Comparison of ENCODE assay signal across 13 mouse cellular contexts in the genomic region with DNA sequence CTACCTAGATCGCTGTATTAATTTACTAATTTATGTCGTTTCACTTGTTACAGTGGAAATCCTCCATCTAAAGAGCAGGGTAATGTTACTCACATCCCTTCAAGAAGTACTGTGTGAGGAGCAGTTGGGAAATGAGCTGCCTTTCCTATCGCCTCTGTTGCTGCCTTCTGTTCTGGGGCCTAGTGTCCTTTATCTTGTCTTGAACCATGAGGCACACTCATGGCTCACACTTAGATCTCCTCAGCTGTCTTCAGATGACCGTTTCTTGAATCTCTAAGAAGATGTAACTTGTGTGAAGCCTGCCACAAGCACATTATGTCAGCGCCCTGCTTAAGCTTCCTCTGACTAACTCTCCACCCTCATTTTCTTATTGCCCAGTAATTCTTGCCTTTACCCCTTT.
DNase-seq lines count a peak whose midpoint lies in the region; ATAC-seq and TF ChIP-seq lines count a peak whose summit lies in the region.
"Had no signal": no experiment of that assay in that cellular context is flagged by ENCODE, and none has a peak within 500 bp of the region (broad histone marks: within the 10 kb centered on the region; RNA-seq: fewer than 3 reads in every experiment).

No protein-coding gene starts in this region.

- no peak for TF ChIP-seq EP300 in stomach, postnatal 0 days (optimal IDR thresholded peaks at IDR 0.05)

- no peaks in the 10 kb centered on the region for H3K27me3 ChIP-seq in heart, embryonic 14.5 days (ENCODE audit: control insufficient read depth, insufficient read depth, low read length)
- no peaks in the 10 kb centered on the region for H3K27me3 ChIP-seq in lung, embryonic 16.5 days (ENCODE audit: control insufficient read depth, insufficient read depth, low read depth, low read length)
- no peaks in the 10 kb centered on the region for H3K27me3 ChIP-seq in liver, embryonic 12.5 days (replicated peaks)
- H3K27me3 ChIP-seq in stomach, postnatal 0 days (ENCODE audit: control insufficient read depth, insufficient read depth, low read length) = no peaks in the 10 kb centered on the region
- H3K27me3 ChIP-seq: neural tube, embryonic 12.5 days had no signal

- H3K9me3 ChIP-seq in heart, embryonic 14.5 days (ENCODE audit: control insufficient read depth, low read length) = no peaks in the 10 kb centered on the region
- H3K9me3 ChIP-seq in lung, embryonic 16.5 days (ENCODE audit: control insufficient read depth, low read length) = no peaks in the 10 kb centered on the region
- H3K9me3 ChIP-seq in liver, embryonic 12.5 days (replicated peaks) = no peaks in the 10 kb centered on the region
- H3K9me3 ChIP-seq in stomach, postnatal 0 days (ENCODE audit: control insufficient read depth, low read length) = no peaks in the 10 kb centered on the region
- H3K9me3 ChIP-seq: forebrain, embryonic 10.5 days; G1E; neural tube, embryonic 12.5 days had no signal

- H3K4me2 ChIP-seq in heart, embryonic 14.5 days (ENCODE audit: low read length) = no peak overlapping the region
- no peak overlapping the region for H3K4me2 ChIP-seq in lung, embryonic 16.5 days (ENCODE audit: low read depth, low read length)
- peak overlapping the region; percentile 40 for H3K4me2 ChIP-seq in liver, embryonic 12.5 days
- H3K4me2 ChIP-seq in stomach, postnatal 0 days (replicated peaks; ENCODE audit: low read depth) = no peak overlapping the region
- H3K4me2 ChIP-seq: neural tube, embryonic 12.5 days had no signal

- DNase-seq in heart, adult 11 months = no peak
- no peak for DNase-seq in lung, adult 18-20 months
- no peak for DNase-seq in stomach, postnatal 0 days (ENCODE audit: low spot score)
- DNase-seq in frontal cortex, postnatal 25 days (ENCODE audit: low spot score in 2 of 2) = no peak
- DNase-seq: cerebellum, postnatal 14 days; right cerebral cortex, postnatal 4 days; thymus, postnatal 4 days had no signal

- peak overlapping the region; percentile 10 to 27 for H3K27ac ChIP-seq in heart, embryonic 14.5 days (replicated peaks in 1 of 2; ENCODE audit: control insufficient read depth in 1 of 2, insufficient read depth in 1 of 2, low read depth in 2 of 2, low read length in 2 of 2)
- peak overlapping the region; percentile 51 for H3K27ac ChIP-seq in lung, embryonic 16.5 days (ENCODE audit: low read length)
- H3K27ac ChIP-seq in liver, embryonic 12.5 days = peak overlapping the region; percentile 76
- H3K27ac ChIP-seq in stomach, postnatal 0 days (replicated peaks) = 0 out of 2 replicates have a peak overlapping the region, but pooled peaks have one; percentile 4
- H3K27ac ChIP-seq: neural tube, embryonic 12.5 days had no signal

- ATAC-seq in heart, embryonic 14.5 days (ENCODE audit: insufficient number of reproducible peaks, insufficient read depth, low FRiP score, low read depth) = no peak
- ATAC-seq in lung, embryonic 16.5 days (ENCODE audit: low read depth) = no peak
- peak; percentile 84 for ATAC-seq in liver, embryonic 12.5 days
- ATAC-seq in stomach, postnatal 0 days (ENCODE audit: low FRiP score, low TSS enrichment) = no peak

- H3K4me3 ChIP-seq in heart, embryonic 14.5 days (ENCODE audit: control insufficient read depth in 1 of 2, insufficient read depth in 1 of 2, low read depth in 1 of 2, low read length in 2 of 2) = no peak overlapping the region
- no peak overlapping the region for H3K4me3 ChIP-seq in lung, embryonic 16.5 days (ENCODE audit: low read length)
- H3K4me3 ChIP-seq in liver, embryonic 12.5 days = no peak overlapping the region
- no peak overlapping the region for H3K4me3 ChIP-seq in stomach, postnatal 0 days (ENCODE audit: low read depth, low read length)
- H3K4me3 ChIP-seq: forebrain, embryonic 10.5 days; neural tube, embryonic 12.5 days had no signal

- WGBS in heart, embryonic 14.5 days = 71% methylated on average over 5 of the region's 5 CpGs
- 77% methylated on average over 5 of the region's 5 CpGs for WGBS in lung, embryonic 16.5 days
- whole genome bisulfite sequencing in liver, embryonic 12.5 days (ENCODE audit: insufficient replicate concordance) = 39% methylated on average over 5 of the region's 5 CpGs
- 87% methylated on average over 5 of the region's 5 CpGs for WGBS in stomach, postnatal 0 days

- peaks cover 21 to 52% of the 10 kb centered on the region in 2 experiments for H3K4me1 ChIP-seq in heart, embryonic 14.5 days (ENCODE audit: control insufficient read depth in 2 of 2, insufficient read depth in 2 of 2, low read length in 2 of 2)
- peaks cover 24% of the 10 kb centered on the region for H3K4me1 ChIP-seq in lung, embryonic 16.5 days (replicated peaks; ENCODE audit: control insufficient read depth, insufficient read depth, low read length)
- peaks cover 68% of the 10 kb centered on the region for H3K4me1 ChIP-seq in liver, embryonic 12.5 days
- no peaks in the 10 kb centered on the region; the same call in 1 of the 2 replicates for H3K4me1 ChIP-seq in stomach, postnatal 0 days (replicated peaks; ENCODE audit: control insufficient read depth, insufficient read depth)

- H3K36me3 ChIP-seq in heart, embryonic 14.5 days (ENCODE audit: control insufficient read depth, insufficient read depth, low read length) = peaks cover 11% of the 10 kb centered on the region
- no peaks in the 10 kb centered on the region for H3K36me3 ChIP-seq in lung, embryonic 16.5 days (ENCODE audit: control insufficient read depth, insufficient read depth, low read length)
- peaks cover 11% of the 10 kb centered on the region for H3K36me3 ChIP-seq in liver, embryonic 12.5 days
- H3K36me3 ChIP-seq in stomach, postnatal 0 days (ENCODE audit: control insufficient read depth, insufficient read depth, low read length) = no peaks in the 10 kb centered on the region
- H3K36me3 ChIP-seq: neural tube, embryonic 12.5 days had no signal

- H3K9ac ChIP-seq in heart, embryonic 14.5 days (ENCODE audit: low read length) = no peak overlapping the region
- H3K9ac ChIP-seq in lung, embryonic 16.5 days (ENCODE audit: low read length) = no peak overlapping the region
- H3K9ac ChIP-seq in liver, embryonic 12.5 days = peak overlapping the region; percentile 10; the same call in 1 of the 2 replicates
- H3K9ac ChIP-seq in stomach, postnatal 0 days (ENCODE audit: low read length) = no peak overlapping the region
- H3K9ac ChIP-seq: neural tube, embryonic 12.5 days had no signal

- no peak for TF ChIP-seq CTCF in stomach, postnatal 0 days (IDR thresholded peaks at IDR 0.05; ENCODE audit: low read depth)

Comparison
In these comparisons a context has a peak if more than half of its experiments do, and no peak if none do; other contexts are left out.
1. H3K27ac ChIP-seq: peak in every context shown above with its lines; median percentile 76 in liver, embryonic 12.5 days; 51 in lung, embryonic 16.5 days; 18 in heart, embryonic 14.5 days; 4 in stomach, postnatal 0 days.